Mouse (Mus musculus) kidney, postnatal 14 days (tissue): ENCODE results near the gene Ttc28.

Source experiments
- DNase-seq: peaks from one replicate; pipeline ENCODE4 v3.0.0; 2022; ENCODE audit warnings: mixed read lengths

The Ttc28 gene

GRCm38 (mm10) chr5:111055507-111055906, 175.9 kb downstream of the Ttc28 start:
- no peak for DNase-seq

DNA sequence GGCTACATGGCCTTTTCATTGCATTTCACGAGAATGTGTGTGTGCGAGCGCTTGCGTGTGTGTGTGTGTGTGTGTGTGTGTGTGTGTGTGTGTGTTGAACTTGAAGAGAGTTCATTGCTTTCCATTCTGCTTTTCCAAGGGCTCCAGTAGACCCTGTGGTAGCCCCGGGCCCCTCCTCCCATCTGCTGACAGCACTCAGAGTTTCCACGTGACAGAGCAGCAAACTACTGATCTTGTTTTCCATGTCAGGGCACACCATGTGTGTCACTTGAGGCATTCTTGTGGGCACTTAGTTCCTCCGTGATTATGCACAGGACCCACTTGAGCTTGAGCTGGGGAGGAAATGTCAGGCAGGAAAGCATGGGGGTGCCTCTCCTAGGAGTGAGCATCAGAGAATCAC, 177.5 kb downstream of the Ttc28 start:
- DNase-seq: peak; percentile 67

DNA sequence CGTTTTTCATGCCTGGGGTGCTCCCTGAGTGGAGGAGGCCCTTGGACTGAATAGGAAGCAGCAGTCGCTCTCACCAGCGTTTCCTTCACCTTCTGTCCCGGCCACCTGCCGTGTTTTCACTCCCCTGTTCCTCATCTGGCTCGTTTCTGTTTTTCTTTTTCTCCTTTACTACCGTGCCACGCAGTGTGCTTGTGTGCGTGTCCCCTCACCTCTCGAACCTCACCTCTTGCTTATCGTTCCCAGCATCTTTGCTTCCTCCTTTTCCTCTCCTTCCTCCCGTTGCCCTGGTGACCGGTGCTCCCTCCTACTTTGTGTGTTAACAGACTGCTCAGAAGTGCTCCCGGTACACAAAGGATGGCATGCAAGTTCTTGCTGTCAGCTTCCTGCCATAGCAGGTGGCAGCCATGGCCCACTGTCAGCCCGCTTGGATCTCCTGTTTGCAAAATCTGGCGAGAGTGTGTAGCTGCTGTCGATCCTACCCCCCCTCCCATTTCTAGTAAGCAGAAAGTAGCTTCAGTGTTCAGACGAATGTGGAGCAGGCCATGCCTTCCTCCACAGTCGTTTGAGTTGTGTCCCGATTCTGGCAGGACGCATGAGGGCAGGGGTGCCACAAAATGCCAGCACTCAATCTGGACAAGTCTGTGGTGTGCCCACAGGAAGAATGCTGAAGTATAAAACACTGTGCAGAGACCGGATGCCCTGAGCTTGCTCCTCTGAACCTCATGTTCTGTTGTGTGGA, 179.0 kb downstream of the Ttc28 start:
- no peak for DNase-seq

- no peak for DNase-seq
These were observed 179.7 kb downstream of the Ttc28 start for GRCm38 (mm10) chr5:111059140-111059921.

GRCm38 (mm10) chr5:111060246-111060745, 180.7 kb downstream of the Ttc28 start:
- no peak for DNase-seq

DNA sequence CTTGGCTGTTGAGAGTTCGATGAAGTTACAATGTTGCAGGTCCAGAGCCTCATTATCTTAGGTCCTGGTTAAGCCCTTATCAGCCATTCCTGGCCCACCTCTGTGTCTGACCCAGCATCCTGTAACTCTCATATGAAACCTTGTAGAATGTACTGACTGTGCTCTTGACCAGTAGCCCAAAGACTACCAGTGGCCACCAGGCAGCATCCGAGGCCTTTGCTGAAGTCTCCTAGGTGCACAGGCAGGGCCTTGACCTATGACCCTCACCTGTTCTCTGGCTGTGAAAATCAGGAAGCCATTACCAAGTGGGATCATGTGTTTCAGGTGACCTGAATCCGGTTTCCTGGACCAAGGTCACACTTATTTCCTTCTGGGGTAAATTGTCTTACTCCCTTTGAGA, 183.6 kb downstream of the Ttc28 start:
- DNase-seq: no peak

DNA sequence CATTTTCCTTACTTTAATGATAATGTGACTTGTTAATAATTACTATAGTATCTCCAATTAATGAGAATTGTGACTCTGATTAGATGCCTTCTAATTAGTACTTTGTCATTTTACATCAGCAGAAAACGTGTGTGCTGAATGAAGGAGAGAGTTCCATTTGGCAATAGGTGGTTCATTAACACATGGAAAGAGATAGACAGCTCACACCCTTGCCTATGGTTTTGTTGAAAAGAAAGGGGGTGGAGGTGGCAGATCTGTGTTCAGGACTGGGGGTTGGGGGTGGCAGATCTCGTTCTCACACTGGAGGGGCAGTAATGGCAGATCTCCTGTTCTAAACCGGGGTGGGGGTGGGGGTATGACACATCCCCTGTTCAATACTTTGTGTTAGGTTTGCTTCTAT, 184.4 kb downstream of the Ttc28 start:
- DNase-seq: no peak

GRCm38 (mm10) chr5:111065770-111066169, 186.2 kb downstream of the Ttc28 start:
- DNase-seq: no peak

GRCm38 (mm10) chr5:111069503-111069902, 189.9 kb downstream of the Ttc28 start:
- DNase-seq: no peak

GRCm38 (mm10) chr5:111069931-111070330, 190.3 kb downstream of the Ttc28 start:
- no peak for DNase-seq

DNA sequence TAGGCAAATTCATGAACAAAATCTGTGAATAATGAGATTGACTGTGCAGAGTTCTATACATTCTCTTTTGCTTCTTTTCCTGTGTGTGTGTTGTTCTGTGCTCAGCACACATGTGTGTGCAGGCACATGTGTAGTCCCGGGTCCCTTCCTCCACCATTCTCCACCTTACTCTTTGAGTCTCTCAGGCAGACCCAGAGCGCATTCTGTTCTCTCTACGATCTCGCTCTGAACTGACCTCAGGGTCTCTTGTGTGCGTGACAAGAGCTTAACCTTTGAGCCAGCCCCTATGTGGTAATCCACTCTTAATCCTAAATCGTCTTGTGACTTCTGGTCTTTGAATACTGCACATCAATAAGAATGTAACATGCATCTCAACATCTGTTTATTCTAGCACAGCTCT, 190.8 kb downstream of the Ttc28 start:
- no peak for DNase-seq

DNA sequence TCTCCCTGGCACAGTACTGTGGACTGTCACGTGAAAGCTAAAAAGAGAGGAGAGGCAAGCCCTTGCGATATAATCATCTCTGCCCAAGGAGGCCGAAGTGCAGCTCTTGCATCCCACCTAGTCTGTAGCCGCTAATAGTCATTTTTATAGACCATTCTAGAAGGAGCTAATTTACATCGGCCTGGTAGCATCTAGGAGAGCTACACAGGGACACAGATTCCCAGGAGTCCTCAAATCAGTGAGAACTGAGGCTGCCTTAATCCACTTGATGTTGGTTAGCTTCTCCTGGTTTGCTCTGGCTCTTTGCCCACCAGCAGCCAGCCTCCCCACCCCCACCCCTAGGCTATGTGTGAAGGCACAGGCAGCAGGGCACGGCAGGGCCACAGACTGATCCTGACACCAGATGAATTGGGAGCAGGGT, 193.7 kb downstream of the Ttc28 start:
- DNase-seq: no peak

GRCm38 (mm10) chr5:111074050-111074449, 194.4 kb downstream of the Ttc28 start:
- DNase-seq: no peak

DNA sequence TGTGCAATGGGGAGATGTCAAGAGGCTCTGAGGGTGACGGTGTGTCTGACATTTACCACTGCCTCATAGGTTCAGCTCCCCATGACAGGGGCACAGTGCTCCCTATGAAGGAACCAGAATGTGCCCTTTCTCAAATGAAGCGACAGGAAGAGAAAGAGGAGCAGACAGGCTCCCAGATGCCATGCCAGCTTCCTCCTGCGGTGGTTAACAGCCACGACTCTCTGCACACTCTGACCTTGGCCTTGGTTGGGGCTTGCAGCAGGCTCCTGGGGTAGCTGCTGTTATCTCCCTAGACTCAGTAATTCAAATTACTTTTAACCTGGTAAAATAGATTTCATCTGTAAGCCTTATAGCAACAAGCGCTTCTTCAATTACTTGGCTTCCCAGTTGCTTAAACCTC, 196.2 kb downstream of the Ttc28 start:
- DNase-seq: no peak

DNA sequence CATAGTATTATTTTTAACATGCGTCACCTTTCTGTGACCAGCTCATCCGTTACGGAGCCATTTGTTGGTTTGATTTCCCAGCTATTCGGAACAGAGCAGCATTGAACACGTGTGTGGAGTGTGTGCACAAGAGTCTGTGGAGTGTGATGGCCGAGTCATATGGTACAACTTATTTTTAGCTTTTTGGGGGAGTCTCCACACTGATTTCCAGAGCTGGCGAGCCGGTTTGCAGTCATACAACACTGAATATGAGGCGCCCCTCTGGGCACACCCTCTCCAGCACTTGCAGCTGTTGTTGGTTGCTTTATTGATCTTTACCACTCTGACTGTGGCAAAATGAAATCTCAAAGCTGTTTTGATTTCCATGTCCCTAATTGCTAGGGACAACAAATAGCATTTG, 197.7 kb downstream of the Ttc28 start:
- no peak for DNase-seq

DNA sequence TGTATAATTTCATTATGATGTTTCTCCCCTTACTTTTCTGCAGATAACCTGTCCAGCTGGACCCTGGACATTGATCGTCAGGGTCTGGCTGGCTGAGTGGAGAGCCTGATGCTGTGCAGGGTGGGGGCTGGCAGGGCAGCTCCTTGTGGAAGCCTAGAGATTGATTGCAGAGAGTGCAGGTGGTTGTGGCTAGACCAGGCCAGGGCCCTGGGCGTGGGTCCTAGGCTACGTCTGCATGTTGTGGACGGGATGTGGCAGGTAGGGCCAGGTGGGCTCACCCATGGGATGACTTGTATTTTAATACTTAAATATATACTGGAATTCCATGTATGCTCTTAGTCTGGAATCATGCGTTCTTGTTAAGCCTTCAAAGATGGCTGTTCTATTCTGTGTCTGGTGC, 201.0 kb downstream of the Ttc28 start:
- no peak for DNase-seq

DNA sequence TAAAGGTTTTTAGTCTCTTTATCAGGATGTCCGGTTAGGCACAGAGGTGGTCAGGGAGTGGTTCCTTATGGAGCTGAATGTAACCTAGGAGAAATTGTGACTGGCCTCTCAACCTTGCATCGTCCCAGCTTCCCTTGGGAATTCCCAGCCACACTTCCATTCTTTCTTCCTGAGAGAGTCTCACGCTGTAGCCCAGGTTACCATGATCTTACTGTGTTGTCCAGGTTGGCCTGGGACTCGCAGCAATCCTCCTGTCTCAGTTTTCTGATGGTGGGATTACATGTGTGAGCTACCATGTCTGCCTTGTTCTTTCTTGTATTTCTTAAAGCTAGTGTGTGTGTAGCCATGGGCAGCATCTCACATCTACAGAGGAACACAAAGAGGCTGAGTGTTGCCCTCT, 206.2 kb downstream of the Ttc28 start:
- no peak for DNase-seq

DNA sequence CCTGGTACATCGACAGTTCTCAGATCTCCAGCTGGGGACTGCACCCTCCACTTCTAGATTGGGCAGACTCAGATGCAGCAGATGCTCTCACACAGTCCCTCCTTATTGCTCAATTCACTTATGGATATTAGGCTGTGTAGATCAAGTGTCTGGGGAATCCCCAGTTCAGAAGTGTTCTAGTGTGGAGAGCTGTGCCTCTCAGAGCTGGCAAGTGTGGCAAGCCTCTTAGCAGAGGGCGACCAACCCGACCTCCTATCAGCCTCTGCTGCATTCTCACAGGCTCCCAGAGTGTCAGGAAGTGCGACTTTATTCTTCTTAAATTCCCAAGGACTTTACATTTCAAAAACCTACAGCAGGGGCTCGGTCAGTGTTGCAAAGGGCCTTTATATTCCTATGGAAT, 217.1 kb downstream of the Ttc28 start:
- DNase-seq: no peak

DNA sequence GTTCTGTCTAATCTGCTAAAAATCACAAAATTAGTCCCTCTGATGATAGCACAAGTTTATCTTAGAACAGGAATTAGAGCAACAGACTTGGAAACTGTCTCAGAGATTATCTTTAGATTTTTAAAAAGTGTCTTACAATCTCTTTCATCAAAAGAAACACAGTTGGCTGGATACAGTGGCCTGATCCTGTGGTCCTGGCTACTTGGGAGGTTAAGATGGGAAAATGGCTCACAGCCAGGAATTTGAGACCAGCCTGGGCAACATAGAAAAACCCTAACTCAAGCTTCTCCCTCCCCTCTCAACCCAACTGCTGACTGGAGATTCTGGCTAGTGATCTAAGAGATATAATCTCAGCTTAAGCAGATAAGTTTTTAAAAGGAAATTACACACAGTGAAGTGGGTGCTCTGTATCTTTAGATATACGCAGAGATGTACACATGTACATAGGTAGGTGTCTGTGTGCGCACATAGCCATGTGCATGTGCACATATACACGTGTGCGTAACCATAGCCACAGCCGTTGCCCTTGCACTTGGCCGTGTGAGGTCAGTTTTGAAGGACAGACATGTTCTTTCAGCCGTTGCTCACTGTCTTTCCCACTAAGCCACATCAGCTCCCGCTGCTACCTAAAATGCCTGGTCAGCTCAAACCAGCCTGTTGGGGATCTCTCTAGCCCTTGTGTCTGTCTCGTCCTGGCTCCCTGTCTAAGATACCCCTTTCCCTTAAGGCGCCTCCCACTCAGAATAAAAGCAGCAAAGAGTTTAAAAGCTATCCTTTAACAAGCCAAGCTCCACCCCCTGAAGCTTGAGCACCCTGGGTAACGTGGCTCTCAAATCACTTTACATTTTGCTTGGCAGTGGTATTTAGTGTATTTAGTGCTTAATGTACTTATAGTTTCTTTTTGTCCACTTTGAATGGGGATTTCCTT, 217.9 kb downstream of the Ttc28 start:
- DNase-seq: peak; percentile 47

GRCm38 (mm10) chr5:111098516-111099274, 219.1 kb downstream of the Ttc28 start:
- peak; percentile 55 for DNase-seq

DNA sequence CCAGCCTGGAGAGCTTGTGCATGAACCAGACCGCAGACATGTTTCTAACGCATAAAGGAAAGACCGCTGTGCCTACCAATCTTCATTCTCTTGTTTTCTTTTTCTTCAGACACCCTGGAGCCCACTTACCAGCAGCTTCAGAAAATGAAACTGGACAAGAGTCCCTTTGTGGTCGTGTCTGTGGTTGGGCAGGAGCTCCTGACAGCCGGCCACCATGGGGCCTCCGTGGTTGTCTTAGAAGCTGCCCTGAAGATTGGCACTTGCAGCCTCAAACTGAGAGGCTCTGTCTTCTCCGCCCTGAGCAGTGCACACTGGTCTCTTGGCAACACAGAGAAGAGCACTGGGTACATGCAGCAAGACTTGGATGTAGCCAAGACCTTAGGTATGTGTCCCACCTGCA, 221.0 kb downstream of the Ttc28 start:
- no peak for DNase-seq

GRCm38 (mm10) chr5:111101383-111101932, 221.9 kb downstream of the Ttc28 start:
- peak; percentile 37 for DNase-seq
